Mouse (Mus musculus) hematopoietic multipotent progenitor cell, adult 10-12 weeks (in vitro differentiated cells): ENCODE measurements around the gene Acvrl1. TPM values are rescaled to one million over a fixed set of nuclear protein-coding genes. Genes with fewer than 3 reads are reported as not detected.

ENCODE experiments used
- polyA plus RNA-seq: library from polyadenylated mRNA; stranded (reverse); fragments of >175 nt; gene quantifications from 2 replicates; pipeline ENCODE4 v1.2.3, GENCODE M21; 2012; ENCODE audit warnings: low replicate concordance

Acvrl1 gene
- polyA plus RNA-seq: 6.3 and 6.6 TPM in 2 replicates

GRCm38 (mm10) chr15:101128181-101129089 is at the start of gene Acvrl1:
TSS of gene Acvrl1 (plus strand) at chr15:101128522.

GRCm38 (mm10) chr15:101115511-101116110 is 12.7 kb upstream of the Acvrl1 start, which contains the start of gene Ankrd33:
TSS of gene Ankrd33 (plus strand) at chr15:101115755.

GRCm38 (mm10) chr15:101173421-101174211 is 45.3 kb downstream of the Acvrl1 start, which contains the start of gene Acvr1b:
TSS of gene Acvr1b (plus strand) at chr15:101174067.

Other genes with a start within 250 kb of the Acvrl1 start
- not detected in 2 replicates for gene Gm47841, start 81.1 kb upstream of the Acvrl1 start, polyA plus RNA-seq
- 0.42 and 0.98 TPM in 2 replicates for gene Fignl2, start 50.0 kb upstream of the Acvrl1 start, polyA plus RNA-seq
- gene Ankrd33, start 12.8 kb upstream of the Acvrl1 start, polyA plus RNA-seq: not detected in 2 replicates
- 13.6 and 18.6 TPM in 2 replicates for gene Acvr1b, start 45.5 kb downstream of the Acvrl1 start, polyA plus RNA-seq
- 6.1 and 16.8 TPM in 2 replicates for gene Grasp, start 95.7 kb downstream of the Acvrl1 start, polyA plus RNA-seq
- 57.9 and 89.1 TPM in 2 replicates for gene Nr4a1, start 125.7 kb downstream of the Acvrl1 start, polyA plus RNA-seq
- gene Atg101, start 155.8 kb downstream of the Acvrl1 start, polyA plus RNA-seq: 42.2 and 52.1 TPM in 2 replicates
- gene 6030408B16Rik, start 164.7 kb downstream of the Acvrl1 start, polyA plus RNA-seq: not detected in 2 replicates
- 10.3 and 16.1 TPM in 2 replicates for gene Krt80, start 241.6 kb downstream of the Acvrl1 start, polyA plus RNA-seq